Mouse (Mus musculus) cerebellum, adult 8-10 months (tissue): ENCODE data around the gene Abtb1.

Source experiments
- DNase-seq: peaks from one replicate; pipeline ENCODE4 v3.0.0; 2022

The Abtb1 gene

DNA sequence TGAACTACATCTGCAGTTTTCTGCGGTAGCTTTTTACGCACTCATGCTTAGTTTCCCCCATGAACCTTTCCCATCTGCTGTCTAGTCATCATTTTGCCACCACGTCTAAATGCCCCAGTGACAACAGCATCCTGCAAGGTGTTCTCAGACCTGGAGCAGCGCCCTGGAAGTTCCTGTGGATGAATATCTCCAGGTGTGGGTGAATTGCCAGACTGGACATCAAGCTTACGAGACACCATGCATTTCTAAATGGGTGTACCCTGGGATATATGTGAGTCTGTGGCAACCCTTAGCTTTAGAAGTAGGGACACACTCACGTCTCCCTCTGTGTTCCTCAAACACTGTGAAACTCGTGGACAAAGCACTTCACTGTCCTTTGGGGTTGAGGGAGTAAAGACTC, 41.6 kb downstream of the Abtb1 start:
- no peak for DNase-seq

DNA sequence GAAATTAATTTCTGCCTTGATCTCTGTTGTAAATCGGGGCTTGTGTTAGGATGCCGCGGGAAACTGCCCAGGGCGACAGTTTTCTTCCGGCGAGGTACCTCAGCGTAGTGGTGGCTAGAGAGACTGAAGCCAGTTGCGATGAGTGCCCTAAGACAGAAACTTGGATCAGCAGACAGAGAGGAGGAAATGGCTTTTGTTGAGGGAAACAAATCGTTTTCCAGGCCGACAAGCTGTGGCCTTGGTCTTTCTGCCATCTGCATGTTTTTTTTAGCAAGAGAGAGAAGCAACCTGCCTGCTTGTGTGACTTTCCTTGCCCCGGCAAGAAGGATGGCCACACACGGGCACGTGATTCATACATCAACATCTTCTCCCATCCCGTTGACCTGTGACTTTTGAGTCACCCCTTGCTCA, 47.2 kb downstream of the Abtb1 start:
- DNase-seq: peak; percentile 47

DNA sequence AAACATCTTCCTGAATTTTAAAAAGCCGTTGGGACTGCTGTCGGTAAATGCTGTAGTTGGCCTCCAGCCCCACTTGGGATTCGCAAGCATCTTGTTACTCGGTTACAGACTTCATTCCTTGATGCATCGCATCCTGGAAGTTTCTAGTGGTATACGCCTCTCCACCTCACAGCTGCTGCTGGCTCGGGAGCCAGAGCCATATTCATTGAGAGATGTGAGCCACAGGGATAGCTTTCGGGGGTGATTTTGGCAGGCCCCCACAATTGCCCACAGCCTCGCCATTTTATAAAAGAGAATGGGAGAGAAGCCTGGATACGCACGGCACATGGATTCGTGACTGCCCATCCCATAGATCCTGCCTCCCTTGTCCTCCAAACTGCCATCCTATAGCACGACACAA, 47.9 kb downstream of the Abtb1 start:
- no peak for DNase-seq

DNA sequence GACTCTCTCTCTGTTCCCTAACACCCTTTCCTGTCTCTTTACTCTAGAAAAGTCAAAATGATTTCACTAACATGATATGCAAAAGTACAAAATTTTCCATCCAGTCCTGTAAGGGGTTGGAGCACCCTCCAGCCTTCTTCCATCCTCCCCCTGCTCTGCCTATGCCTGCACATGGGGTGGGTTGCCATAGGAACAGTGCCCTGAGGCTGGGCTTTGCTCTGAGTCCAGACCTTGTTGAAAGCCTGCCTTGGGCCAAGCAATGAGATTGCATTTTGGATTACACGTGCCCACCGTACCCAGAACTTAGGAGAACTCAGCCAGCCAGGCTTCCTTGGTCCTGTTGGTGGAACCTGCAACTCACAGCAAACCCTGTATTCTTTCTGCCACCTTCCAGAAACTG, 48.5 kb downstream of the Abtb1 start:
- no peak for DNase-seq

DNA sequence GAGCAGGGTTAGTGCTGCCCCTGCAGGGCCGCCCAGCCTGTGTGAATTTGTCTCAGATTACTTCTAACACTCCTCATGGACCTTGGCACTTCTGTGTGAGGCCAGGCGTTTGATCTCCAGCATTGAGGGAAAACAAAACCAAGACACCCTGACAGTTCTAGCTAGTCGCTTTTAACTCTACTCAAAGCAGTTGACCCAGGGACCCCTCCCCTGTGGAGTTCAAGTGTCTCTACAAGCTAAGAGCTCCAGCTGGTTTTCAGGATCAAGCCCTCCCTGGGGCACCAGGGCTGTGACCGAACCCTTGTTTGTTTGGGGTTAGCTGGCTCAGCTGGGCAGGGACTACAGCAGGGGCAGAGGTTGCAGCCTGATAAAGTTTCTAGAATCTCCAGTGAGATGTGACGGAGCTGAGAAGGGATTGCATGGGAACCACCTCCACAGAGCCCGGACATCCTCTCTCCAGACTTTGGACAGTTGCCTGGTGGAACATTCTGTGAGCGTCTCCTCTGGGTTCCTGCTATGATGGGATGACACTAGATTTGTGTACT, 49.6 kb downstream of the Abtb1 start:
- no peak for DNase-seq

DNA sequence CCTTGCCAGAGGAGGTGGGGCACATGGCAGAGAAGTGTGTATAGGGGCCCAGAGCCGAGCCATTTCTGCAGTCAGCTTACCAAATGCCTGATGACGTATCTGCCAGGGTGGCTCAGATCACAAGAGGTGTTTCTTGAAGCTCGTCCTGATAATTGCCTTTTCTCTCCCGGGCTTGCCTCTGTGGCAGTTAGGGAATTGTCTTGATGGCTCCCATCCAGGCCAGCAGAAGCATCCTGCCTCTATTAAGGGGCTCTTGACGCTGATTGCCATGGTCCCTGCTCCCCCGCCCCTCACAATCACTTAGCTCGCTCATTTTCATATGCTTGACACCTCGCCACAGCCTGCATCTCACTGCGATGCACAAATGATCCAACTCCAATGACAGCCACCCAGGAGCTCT, 50.5 kb downstream of the Abtb1 start:
- DNase-seq: no peak

DNA sequence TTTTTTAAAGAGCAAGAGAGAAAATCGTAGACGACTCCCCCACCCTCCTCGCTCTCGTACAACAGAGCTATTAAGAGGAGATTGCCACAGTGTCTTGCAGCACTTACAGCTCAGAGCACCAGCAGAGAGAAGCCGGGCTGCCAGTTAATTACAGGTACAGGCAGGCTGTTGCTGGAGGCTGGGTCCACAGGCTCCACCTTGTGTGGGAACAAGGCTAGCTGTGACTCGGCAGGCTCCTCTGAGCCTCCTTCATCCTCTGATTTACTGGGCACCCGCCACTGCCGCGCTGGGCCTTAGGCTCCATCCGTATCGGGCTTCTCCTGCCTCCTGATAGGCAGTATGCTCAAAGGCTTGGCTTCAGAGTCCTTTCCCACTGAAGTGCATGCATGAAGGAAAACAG, 53.6 kb downstream of the Abtb1 start:
- DNase-seq: peak; percentile 48

DNA sequence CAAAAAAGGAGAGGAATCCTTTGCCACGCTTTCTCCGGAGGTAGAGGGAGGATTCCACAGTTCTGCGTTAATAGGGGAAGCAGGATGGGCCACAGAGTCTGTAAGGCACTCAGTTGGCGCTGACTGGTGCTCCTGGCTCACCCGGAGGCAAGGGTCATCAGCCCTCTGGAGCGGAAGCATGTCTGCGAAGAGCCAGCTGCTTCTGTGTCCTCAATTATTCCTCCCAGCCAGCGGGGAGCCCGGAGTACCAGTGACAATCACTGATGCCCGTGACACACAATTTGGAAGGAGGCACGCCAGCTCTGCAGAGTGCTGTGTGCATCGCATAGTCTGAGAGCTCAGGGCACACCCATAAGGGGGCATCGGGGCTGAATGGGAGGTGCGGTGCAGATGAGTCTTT, 54.3 kb downstream of the Abtb1 start:
- peak; percentile 57 for DNase-seq

DNA sequence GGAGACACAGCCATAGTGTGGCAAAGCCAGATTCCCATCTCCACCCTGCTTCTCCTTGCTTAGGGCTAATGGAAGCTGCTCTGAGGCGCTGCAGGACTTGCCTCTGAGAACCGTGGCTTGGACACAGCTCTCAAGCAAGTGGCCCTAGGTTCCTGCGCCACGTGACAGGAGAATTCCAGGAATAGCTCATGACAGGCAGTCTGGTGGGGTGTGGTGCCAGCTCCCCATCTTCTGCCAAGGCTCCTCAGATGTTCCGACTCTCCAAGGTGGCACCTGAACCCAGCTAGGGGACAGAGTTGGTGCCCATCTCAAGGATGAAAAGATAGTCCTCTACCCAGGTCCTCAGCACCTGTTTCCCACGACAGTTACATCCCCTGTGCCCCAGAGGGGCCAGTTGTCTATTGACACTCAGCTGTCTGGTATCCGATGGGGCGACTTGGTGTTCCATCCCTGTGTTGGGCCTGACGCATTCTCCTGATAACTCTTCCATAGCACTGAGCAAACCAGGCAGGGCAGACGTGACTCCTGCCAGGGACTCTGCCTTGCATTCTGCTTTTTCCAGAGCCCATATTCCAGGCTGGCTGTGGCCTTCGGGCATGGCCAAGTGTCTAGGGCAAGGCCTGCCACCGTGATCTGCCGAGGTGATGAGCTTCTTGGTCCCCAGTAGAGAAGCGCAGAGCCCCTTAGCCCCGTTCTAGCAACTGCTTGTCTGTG, 54.9 kb downstream of the Abtb1 start:
- DNase-seq: peak; percentile 84
